Mouse (Mus musculus): ENCODE measurements around the gene Shisa9. TPM values are rescaled to one million over a fixed set of nuclear protein-coding genes. Genes with fewer than 3 reads are reported as not detected.

The Shisa9 gene
- polyA plus RNA-seq, 1 experiment from 2014 or later, result 2.5 TPM

DNA sequence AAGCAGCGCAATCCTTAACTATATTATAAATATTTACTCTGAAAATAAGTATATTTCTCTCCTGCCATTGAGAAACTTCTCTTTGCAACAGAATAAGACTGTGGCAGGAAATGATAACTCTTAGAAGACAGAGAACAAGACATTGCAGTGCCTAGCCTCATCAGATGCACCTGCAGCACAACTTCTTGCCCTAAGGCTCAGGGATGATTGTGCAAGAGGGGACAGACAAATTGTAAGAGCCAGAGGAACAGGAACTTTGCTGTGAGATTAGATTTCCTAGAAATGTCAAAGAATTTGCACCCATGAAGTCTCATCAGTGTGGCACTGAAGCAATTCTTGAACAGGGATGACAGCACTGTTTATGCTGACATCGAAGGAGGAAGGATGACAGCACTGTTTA lies 223.0 kb downstream of the Shisa9 start:
- no peak overlapping the region for H3K9ac ChIP-seq
- no peak overlapping the region for H3K4me3 ChIP-seq
- no peak for ATAC-seq (ENCODE audit: low FRiP score)
- no peaks in the 10 kb centered on the region for H3K36me3 ChIP-seq
- WGBS, result 89% methylated on average over 2 of the region's 2 CpGs
- H3K9me3 ChIP-seq (replicated peaks), result no peaks in the 10 kb centered on the region
- no peaks in the 10 kb centered on the region for H3K27me3 ChIP-seq
- H3K4me2 ChIP-seq (replicated peaks), result no peak overlapping the region
- H3K27ac ChIP-seq, result no peak overlapping the region
- H3K4me1 ChIP-seq, result no peaks in the 10 kb centered on the region

DNA sequence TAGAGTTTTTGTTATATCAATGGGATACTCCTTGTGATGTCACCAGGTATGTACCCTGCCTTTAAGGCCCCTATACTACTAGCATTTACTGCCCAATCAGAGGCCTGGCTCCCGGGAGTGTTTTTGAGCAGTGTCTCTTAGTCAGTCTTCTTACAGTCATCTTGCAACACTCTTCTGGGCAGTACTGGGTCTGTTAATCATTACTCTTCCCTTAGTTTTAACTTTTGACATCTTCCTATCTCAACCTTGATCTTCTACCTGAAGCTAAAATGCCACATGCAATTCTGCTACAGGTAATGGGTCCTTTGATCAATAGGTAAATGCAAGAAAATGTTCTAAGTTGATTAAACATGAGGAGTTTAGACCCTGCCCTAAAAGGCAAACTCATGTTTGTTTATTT lies 225.4 kb downstream of the Shisa9 start:
- Histone ChIP-seq H3K9ac (no peak overlapping the region), H3K27me3 (no peaks in the 10 kb centered on the region), H3K4me1 (no peaks in the 10 kb centered on the region), H3K9me3 (replicated peaks) (no peaks in the 10 kb centered on the region), H3K4me3 (no peak overlapping the region), H3K4me2 (replicated peaks) (no peak overlapping the region), H3K36me3 (no peaks in the 10 kb centered on the region), H3K27ac (no peak overlapping the region)
- ATAC-seq (ENCODE audit: low FRiP score), result no peak
- WGBS, result 91% methylated on average over 1 of the region's 1 CpGs

DNA sequence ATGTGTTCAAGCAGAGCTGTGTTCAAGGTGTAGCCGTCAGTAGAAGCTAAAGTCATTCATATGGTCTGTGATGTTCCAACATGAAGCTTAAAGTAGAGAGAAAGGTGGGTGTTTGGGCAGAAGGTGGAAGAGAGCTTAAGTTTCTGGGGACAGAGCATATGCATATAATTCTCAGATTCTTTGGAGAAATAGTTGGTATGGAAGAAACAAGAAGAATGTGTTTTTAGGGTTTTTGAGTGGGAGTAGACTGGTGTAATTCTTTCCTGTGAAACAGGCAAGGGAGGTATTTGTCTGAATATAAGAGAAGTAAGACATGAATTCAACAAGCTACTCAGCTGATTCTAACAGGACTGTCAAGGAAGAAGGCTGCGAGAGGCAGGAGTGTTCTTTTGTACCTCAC lies 225.9 kb downstream of the Shisa9 start:
- Histone ChIP-seq H3K4me3 (no peak overlapping the region), H3K36me3 (no peaks in the 10 kb centered on the region), H3K27me3 (no peaks in the 10 kb centered on the region), H3K4me1 (no peaks in the 10 kb centered on the region), H3K27ac (no peak overlapping the region), H3K9ac (no peak overlapping the region), H3K4me2 (replicated peaks) (no peak overlapping the region), H3K9me3 (replicated peaks) (no peaks in the 10 kb centered on the region)
- ATAC-seq (ENCODE audit: low FRiP score), result no peak
- WGBS, result 86% methylated on average over 2 of the region's 2 CpGs

DNA sequence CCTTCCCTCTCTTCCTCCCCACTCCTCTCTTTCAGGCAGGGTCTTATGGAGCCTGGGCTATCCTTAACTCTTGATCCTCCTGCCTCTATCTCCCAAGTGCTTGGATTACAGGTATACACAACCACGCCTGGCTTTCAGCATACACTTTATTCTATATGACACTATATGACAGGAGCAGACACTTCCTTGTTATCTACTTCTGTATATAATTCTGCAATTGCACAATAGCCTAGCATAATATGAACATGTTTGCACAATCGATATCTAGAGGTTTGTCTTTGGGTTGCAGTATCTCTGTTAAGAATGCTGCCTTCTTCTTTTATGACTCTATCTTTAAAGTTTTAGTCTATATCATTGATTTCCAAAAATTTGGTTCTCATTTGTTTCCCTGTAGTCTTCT lies 230.1 kb downstream of the Shisa9 start:
- 0 out of 2 replicates have a peak, but pooled peaks cover 6% of the 10 kb centered on the region for H3K4me1 ChIP-seq
- H3K4me2 ChIP-seq (replicated peaks), result no peak overlapping the region
- no peak for ATAC-seq (ENCODE audit: low FRiP score)
- no peak overlapping the region for H3K4me3 ChIP-seq
- H3K9me3 ChIP-seq (replicated peaks), result no peaks in the 10 kb centered on the region
- H3K27me3 ChIP-seq, result no peaks in the 10 kb centered on the region
- 96% methylated on average over 2 of the region's 2 CpGs for WGBS
- no peak overlapping the region for H3K27ac ChIP-seq
- no peaks in the 10 kb centered on the region for H3K36me3 ChIP-seq
- no peak overlapping the region for H3K9ac ChIP-seq

DNA sequence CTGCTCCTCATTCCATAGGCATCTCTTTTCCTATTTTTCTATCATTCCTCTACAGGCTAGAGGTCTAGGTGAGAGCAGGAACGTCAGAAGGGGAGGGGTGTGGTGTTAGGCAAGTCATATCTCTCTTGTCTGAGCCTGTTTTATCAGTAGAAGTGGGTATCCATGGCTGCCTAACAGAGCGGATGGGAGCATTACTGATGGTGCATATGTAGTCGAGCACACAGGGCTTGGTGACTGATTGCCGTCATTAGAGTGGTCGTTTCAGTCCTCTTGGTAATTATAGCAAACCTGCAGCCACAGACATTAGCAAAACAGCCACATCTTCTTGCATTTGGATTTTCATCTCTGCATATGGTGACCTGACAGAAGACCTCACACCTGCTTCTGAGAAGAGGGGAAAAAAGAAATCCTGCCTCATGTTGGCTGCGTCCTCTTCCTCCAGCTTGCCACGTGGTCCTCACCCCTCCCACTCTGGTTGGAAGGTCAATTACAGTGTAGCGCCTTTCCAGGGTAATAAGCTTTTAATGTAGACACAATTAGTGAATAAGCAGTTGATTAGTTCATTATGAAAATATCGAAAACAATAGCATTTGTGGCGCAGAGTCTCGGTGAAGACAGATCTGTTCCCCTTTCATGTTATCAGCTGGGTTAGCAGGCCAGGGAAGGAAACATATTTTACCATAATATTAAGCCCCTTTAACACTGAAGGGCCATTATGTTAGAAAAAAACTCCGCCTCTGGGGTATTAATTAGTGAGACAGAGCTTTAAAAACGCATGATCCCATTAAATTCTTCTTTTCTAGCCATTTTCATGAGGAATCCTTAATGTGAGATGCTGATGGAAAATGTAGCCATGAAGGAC lies 233.6 kb downstream of the Shisa9 start:
- Histone ChIP-seq H3K36me3 (no peaks in the 10 kb centered on the region), H3K4me1 (0 out of 2 replicates have a peak, but pooled peaks cover 6% of the 10 kb centered on the region), H3K4me3 (no peak overlapping the region), H3K27ac (peak overlapping the region; percentile 68; the same call in 1 of the 2 replicates), H3K4me2 (replicated peaks) (no peak overlapping the region), H3K9ac (no peak overlapping the region), H3K27me3 (no peaks in the 10 kb centered on the region), H3K9me3 (replicated peaks) (no peaks in the 10 kb centered on the region)
- 66% methylated on average over 13 of the region's 13 CpGs for WGBS
- peak; percentile 77 for ATAC-seq (ENCODE audit: low FRiP score)

- peak; percentile 52; the same call in 1 of the 2 replicates for ATAC-seq (ENCODE audit: low FRiP score)
- Histone ChIP-seq H3K9ac (no peak overlapping the region), H3K4me2 (replicated peaks) (no peak overlapping the region), H3K4me3 (no peak overlapping the region), H3K27ac (peak overlapping the region; percentile 24), H3K36me3 (no peaks in the 10 kb centered on the region), H3K4me1 (0 out of 2 replicates have a peak, but pooled peaks cover 6% of the 10 kb centered on the region), H3K9me3 (replicated peaks) (no peaks in the 10 kb centered on the region), H3K27me3 (no peaks in the 10 kb centered on the region)
- WGBS, result 65% methylated on average over 2 of the region's 2 CpGs
Measured at GRCm38 (mm10) chr16:12218151-12218532, 234.2 kb downstream of the Shisa9 start.

GRCm38 (mm10) chr16:12219821-12220220 lies 235.9 kb downstream of the Shisa9 start:
- Histone ChIP-seq H3K27me3 (no peaks in the 10 kb centered on the region), H3K4me1 (0 out of 2 replicates have a peak, but pooled peaks cover 6% of the 10 kb centered on the region), H3K9me3 (replicated peaks) (no peaks in the 10 kb centered on the region), H3K4me2 (replicated peaks) (no peak overlapping the region), H3K27ac (no peak overlapping the region), H3K4me3 (no peak overlapping the region), H3K9ac (no peak overlapping the region), H3K36me3 (no peaks in the 10 kb centered on the region)
- no peak for ATAC-seq (ENCODE audit: low FRiP score)
- WGBS, result 88% methylated on average over 3 of the region's 3 CpGs

GRCm38 (mm10) chr16:12223537-12223936 lies 239.6 kb downstream of the Shisa9 start:
- no peak for ATAC-seq (ENCODE audit: low FRiP score)
- no peak overlapping the region for H3K4me2 ChIP-seq (replicated peaks)
- H3K27ac ChIP-seq, result no peak overlapping the region
- 96% methylated on average over 2 of the region's 2 CpGs for WGBS
- H3K36me3 ChIP-seq, result no peaks in the 10 kb centered on the region
- H3K9me3 ChIP-seq (replicated peaks), result no peaks in the 10 kb centered on the region
- no peaks in the 10 kb centered on the region for H3K4me1 ChIP-seq
- H3K4me3 ChIP-seq, result no peak overlapping the region
- H3K9ac ChIP-seq, result no peak overlapping the region
- H3K27me3 ChIP-seq, result no peaks in the 10 kb centered on the region

GRCm38 (mm10) chr16:12226937-12227336 lies 243.0 kb downstream of the Shisa9 start:
- Histone ChIP-seq H3K4me2 (replicated peaks) (no peak overlapping the region), H3K4me1 (no peaks in the 10 kb centered on the region), H3K9ac (no peak overlapping the region), H3K4me3 (no peak overlapping the region), H3K9me3 (replicated peaks) (no peaks in the 10 kb centered on the region), H3K27me3 (no peaks in the 10 kb centered on the region), H3K27ac (no peak overlapping the region), H3K36me3 (no peaks in the 10 kb centered on the region)
- ATAC-seq (ENCODE audit: low FRiP score), result no peak
- WGBS, result 70% methylated on average over 3 of the region's 3 CpGs

DNA sequence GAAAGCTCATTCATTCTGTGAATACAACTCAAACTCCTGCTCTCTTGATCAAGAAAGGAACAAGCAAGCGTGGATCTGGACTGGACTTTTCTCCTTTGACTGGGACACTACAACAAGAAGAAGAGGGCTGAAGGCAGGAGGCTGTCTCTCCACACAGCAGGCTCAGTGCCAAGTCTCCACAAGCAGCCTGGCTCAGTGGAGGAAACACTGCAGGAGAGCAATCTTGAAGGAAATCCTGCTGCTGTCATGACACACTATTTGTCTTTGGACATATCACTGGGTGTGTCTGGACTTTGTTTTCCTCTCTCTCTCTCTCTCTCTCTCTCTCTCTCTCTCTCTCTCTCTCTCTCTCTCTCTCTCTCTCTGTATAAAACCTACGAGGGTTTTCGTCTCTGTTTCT lies 249.4 kb downstream of the Shisa9 start:
- H3K27me3 ChIP-seq, result no peaks in the 10 kb centered on the region
- no peaks in the 10 kb centered on the region for H3K9me3 ChIP-seq (replicated peaks)
- H3K4me2 ChIP-seq (replicated peaks), result no peak overlapping the region
- H3K4me3 ChIP-seq, result no peak overlapping the region
- ATAC-seq (ENCODE audit: low FRiP score), result no peak
- WGBS, result 74% methylated on average over 3 of the region's 3 CpGs
- H3K36me3 ChIP-seq, result no peaks in the 10 kb centered on the region
- no peak overlapping the region for H3K9ac ChIP-seq
- H3K27ac ChIP-seq, result no peak overlapping the region
- H3K4me1 ChIP-seq, result no peaks in the 10 kb centered on the region

DNA sequence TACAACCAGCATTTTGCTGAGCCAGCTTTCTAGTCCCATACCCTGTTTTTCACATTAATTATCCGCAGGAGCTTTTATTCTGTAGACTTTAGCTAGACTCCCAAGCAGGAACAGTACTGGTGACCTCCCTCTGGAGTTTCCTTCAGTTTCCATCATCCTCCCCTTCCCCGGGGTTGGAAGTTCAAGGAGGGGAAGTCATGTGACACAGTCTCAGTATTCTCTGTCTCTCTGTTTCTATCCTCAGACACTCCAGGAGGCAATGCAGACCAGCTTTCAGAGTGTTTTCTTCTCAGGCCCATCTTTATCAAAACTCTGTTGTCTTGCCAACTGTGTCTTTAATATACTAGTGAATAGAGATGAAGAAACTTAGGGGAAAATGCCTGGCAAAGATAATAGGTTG lies 250.4 kb downstream of the Shisa9 start:
- no peak overlapping the region for H3K4me2 ChIP-seq (replicated peaks)
- 68% methylated on average over 2 of the region's 2 CpGs for WGBS
- no peak for ATAC-seq (ENCODE audit: low FRiP score)
- H3K9me3 ChIP-seq (replicated peaks), result no peaks in the 10 kb centered on the region
- H3K4me3 ChIP-seq, result no peak overlapping the region
- no peak overlapping the region for H3K27ac ChIP-seq
- H3K36me3 ChIP-seq, result no peaks in the 10 kb centered on the region
- no peaks in the 10 kb centered on the region for H3K4me1 ChIP-seq
- no peaks in the 10 kb centered on the region for H3K27me3 ChIP-seq
- no peak overlapping the region for H3K9ac ChIP-seq

- H3K9me3 ChIP-seq (replicated peaks), result no peaks in the 10 kb centered on the region
- WGBS, result 77% methylated on average over 4 of the region's 4 CpGs
- H3K4me1 ChIP-seq, result no peaks in the 10 kb centered on the region
- H3K4me2 ChIP-seq (replicated peaks), result no peak overlapping the region
- H3K36me3 ChIP-seq, result no peaks in the 10 kb centered on the region
- no peak for ATAC-seq (ENCODE audit: low FRiP score)
- H3K27ac ChIP-seq, result no peak overlapping the region
- H3K27me3 ChIP-seq, result no peaks in the 10 kb centered on the region
- H3K4me3 ChIP-seq, result no peak overlapping the region
- H3K9ac ChIP-seq, result no peak overlapping the region
Measured at GRCm38 (mm10) chr16:12238611-12239010, 254.7 kb downstream of the Shisa9 start.

DNA sequence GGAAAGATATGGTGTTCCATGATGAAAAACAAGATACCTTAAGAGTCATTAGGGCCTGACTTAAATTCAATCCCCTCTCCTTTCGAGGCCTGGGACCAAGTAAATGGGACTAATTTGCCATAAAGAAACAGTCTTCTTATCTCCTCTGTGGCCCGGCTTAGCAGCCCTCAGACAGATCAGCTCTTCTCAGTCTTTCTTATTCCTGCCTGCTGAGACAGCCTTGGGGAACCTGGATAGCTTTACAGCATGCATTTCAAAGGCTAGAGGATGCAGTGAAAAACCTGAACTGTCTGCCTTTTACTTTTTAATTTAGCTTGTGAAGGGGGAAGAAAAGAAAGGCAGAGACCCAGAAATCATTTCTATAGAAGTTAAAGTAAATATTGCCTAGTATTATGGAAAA lies 275.4 kb downstream of the Shisa9 start:
- no peak overlapping the region for H3K4me3 ChIP-seq
- no peak overlapping the region for H3K27ac ChIP-seq
- no peaks in the 10 kb centered on the region for H3K4me1 ChIP-seq
- H3K9ac ChIP-seq, result no peak overlapping the region
- no peak overlapping the region for H3K4me2 ChIP-seq (replicated peaks)
- 12% methylated on average over 2 of the region's 2 CpGs for WGBS
- H3K27me3 ChIP-seq, result no peaks in the 10 kb centered on the region
- no peaks in the 10 kb centered on the region for H3K9me3 ChIP-seq (replicated peaks)
- ATAC-seq (ENCODE audit: low FRiP score), result no peak
- no peaks in the 10 kb centered on the region for H3K36me3 ChIP-seq
